Comparison of ENCODE assay signal across 8 mouse cellular contexts in the genomic region with DNA sequence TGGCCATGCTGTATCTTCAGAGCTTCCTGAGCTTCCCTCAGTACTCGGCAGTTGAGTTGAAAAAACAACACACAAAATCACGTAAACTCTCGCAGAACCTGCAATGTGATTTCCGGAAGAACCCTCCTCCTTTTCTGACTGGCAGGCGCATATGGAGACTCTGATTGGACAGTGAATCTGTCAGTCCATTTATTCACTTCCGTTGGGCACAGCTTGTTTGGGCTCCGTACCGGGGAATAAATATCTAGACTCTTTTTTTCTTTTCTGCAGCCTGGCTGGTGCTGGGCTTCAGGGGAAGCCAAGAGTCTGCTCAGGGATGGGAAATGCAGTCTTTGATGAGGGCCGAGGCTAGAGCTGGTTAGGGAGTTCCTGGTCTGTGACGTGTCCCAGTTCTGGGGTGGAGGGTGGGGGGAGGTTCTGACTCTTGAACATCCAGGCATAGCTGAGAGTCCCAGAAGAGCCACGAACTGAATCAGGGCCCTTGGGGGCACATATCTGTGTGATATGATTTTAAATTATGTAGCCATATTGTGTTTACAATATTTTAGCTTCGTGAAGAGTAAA. TPM values are rescaled to one million over a fixed set of nuclear protein-coding genes. Genes with fewer than 3 reads are reported as not detected.
DNase-seq lines count a peak whose midpoint lies in the region.
"Not testable (repeated sequence)": the region's sequence is repeated elsewhere in the genome, so short reads cannot be mapped to it uniquely, and the experiment has no call there.

A gene (minus strand): TSS at position 109 of the 564 bp plus-strand sequence.

- intact Hi-C loops in gastrocnemius, postnatal 14 days (cut with DNase I; ENCODE audit: low total_unique reads): not testable (repeated sequence)

- DNase-seq in ZHBTc4 (ENCODE audit: low read depth, low spot score): peak; percentile 85
- DNase-seq in embryo, embryonic 10 days (ENCODE audit: low spot score): peak; percentile 42
- DNase-seq in gastrocnemius, postnatal 14 days: peak; percentile 10
- peak; percentile 87 for DNase-seq in induced T-regulatory cell, adult 2 months (ENCODE audit: low read depth)
- peak; percentile 36 to 60 for DNase-seq in left cerebral cortex, adult 18-20 months (ENCODE audit: low spot score in 2 of 2)
- DNase-seq in lung, postnatal 25 days (ENCODE audit: low spot score): peak; percentile 81
- peak; percentile 28 for DNase-seq in ovary, postnatal 36 days (ENCODE audit: low spot score)
- peak; percentile 47 to 53 for DNase-seq in thymus, postnatal 36 days

RNA-seq across cellular contexts. Expression of the gene that starts here (rescaled TPM):
- total RNA-seq in gastrocnemius, postnatal 14 days (2021): 1 to 10 TPM; 1.4 to 1.9 TPM
- 1 to 10 TPM; 3.7 to 4.3 TPM for total RNA-seq in left cerebral cortex, adult 18-20 months (2021)

Comparison
In these comparisons a context has a peak if more than half of its experiments do, and no peak if none do; other contexts are left out.
1. Peak in every context shown above with its lines: DNase-seq.
2. DNase-seq: peak in every context shown above with its lines; median percentile 87 in induced T-regulatory cell, adult 2 months; 85 in ZHBTc4; 81 in lung, postnatal 25 days; 50 in thymus, postnatal 36 days; 48 in left cerebral cortex, adult 18-20 months; 42 in embryo, embryonic 10 days; 28 in ovary, postnatal 36 days; 10 in gastrocnemius, postnatal 14 days.